Mouse (Mus musculus): ENCODE data around the gene Wdr83os. TPM values are rescaled to one million over a fixed set of nuclear protein-coding genes. Genes with fewer than 3 reads are reported as not detected.
A peak's percentile ranks its signal among the peaks of the same experiment; 100 is the strongest.
"Not testable (repeated sequence)": the region's sequence is repeated elsewhere in the genome, so short reads cannot be mapped to it uniquely, and the experiment has no call there.

The Wdr83os gene
- polyA plus RNA-seq, 1 experiment from 2014 or later = 123 TPM

DNA sequence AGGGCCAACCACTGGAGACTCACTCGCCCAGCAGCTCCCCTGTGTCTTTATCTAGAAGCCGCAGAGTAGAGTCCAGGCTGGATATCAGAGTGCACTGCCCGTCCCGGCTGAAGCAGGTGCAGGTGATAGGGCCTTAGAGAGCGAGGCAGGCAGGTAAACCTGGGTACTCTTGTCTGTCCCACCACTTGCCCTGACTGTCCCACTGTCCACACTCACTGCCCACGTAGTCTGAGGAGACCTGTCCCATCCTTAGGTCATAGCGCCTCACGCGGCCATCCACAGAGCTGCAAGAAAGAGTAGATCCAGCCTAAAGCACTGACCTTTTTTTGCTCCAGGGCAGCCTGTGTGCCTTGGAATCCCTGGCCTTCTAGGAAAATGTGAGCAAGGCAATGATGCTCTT is 4.5 kb upstream of the Wdr83os start:
- H3K9me3 ChIP-seq (ENCODE audit: control insufficient read depth, low read length) = no peaks in the 10 kb centered on the region
- peak; percentile 69 for DNase-seq (ENCODE audit: low spot score)
- 79% methylated on average over 9 of the region's 9 CpGs for WGBS
- peaks cover 2% of the 10 kb centered on the region; the same call in 1 of the 2 replicates for H3K36me3 ChIP-seq (ENCODE audit: control insufficient read depth, insufficient read depth, low read length)
- no peak overlapping the region for H3K4me2 ChIP-seq (ENCODE audit: low read depth, low read length, severe bottlenecking)
- no peak overlapping the region for H3K9ac ChIP-seq (ENCODE audit: low read length)
- H3K27me3 ChIP-seq (ENCODE audit: control insufficient read depth, insufficient read depth, low read length) = no peaks in the 10 kb centered on the region
- H3K4me1 ChIP-seq (replicated peaks; ENCODE audit: control insufficient read depth, insufficient read depth, low read length) = peaks cover 8% of the 10 kb centered on the region; the same call in 1 of the 2 replicates
- H3K4me3 ChIP-seq (ENCODE audit: low read depth, low read length) = no peak overlapping the region
- ATAC-seq (replicated peaks; ENCODE audit: low FRiP score) = no peak
- no peak overlapping the region for H3K27ac ChIP-seq (ENCODE audit: low read depth, low read length)

- Histone ChIP-seq H3K4me3 (ENCODE audit: low read depth, low read length) (no peak overlapping the region), H3K27me3 (ENCODE audit: control insufficient read depth, insufficient read depth, low read length) (no peaks in the 10 kb centered on the region), H3K4me2 (ENCODE audit: low read depth, low read length, severe bottlenecking) (no peak overlapping the region), H3K9me3 (ENCODE audit: control insufficient read depth, low read length) (no peaks in the 10 kb centered on the region), H3K27ac (ENCODE audit: low read depth, low read length) (no peak overlapping the region), H3K4me1 (replicated peaks; ENCODE audit: control insufficient read depth, insufficient read depth, low read length) (peaks cover 8% of the 10 kb centered on the region; the same call in 1 of the 2 replicates), H3K36me3 (ENCODE audit: control insufficient read depth, insufficient read depth, low read length) (peaks cover 2% of the 10 kb centered on the region; the same call in 1 of the 2 replicates), H3K9ac (ENCODE audit: low read length) (no peak overlapping the region)
- DNase-seq (ENCODE audit: low spot score) = peak; percentile 90
- 0% methylated on average over 2 of the region's 2 CpGs for WGBS
- ATAC-seq (replicated peaks; ENCODE audit: low FRiP score) = peak; percentile 46; the same call in 1 of the 2 replicates
Measured at GRCm38 (mm10) chr8:85076993-85077392, 3.5 kb upstream of the Wdr83os start.

DNA sequence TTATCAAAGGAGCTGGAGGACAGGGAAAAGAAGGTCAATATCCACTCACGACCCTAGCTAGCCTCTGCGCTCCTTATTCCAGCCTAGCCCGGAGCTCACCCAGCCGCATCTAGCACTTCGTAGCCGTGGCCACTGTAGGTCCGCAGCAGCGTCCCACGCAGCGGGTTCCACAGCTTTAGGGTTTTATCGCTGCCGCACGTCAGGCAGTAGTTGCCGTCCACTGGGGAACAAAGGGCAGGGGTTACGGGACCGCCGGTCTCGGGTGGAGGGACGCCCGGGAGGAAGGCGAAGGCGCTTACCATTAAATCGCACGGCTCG is 367 bp upstream of the Wdr83os start:
- Histone ChIP-seq H3K9me3 (ENCODE audit: control insufficient read depth, low read length) (no peaks in the 10 kb centered on the region), H3K4me2 (ENCODE audit: low read depth, low read length, severe bottlenecking) (peak overlapping the region; percentile 76), H3K27ac (ENCODE audit: low read depth, low read length) (no peak overlapping the region), H3K36me3 (ENCODE audit: control insufficient read depth, insufficient read depth, low read length) (no peaks in the 10 kb centered on the region), H3K9ac (ENCODE audit: low read length) (peak overlapping the region; percentile 86), H3K4me3 (ENCODE audit: low read depth, low read length) (peak overlapping the region; percentile 61), H3K27me3 (ENCODE audit: control insufficient read depth, insufficient read depth, low read length) (no peaks in the 10 kb centered on the region), H3K4me1 (replicated peaks; ENCODE audit: control insufficient read depth, insufficient read depth, low read length) (peaks cover 4% of the 10 kb centered on the region; the same call in 1 of the 2 replicates)
- ATAC-seq (replicated peaks; ENCODE audit: low FRiP score) (no peak), DNase-seq (ENCODE audit: low spot score) (no peak)
- 2% methylated on average over 25 of the region's 25 CpGs for WGBS

DNA sequence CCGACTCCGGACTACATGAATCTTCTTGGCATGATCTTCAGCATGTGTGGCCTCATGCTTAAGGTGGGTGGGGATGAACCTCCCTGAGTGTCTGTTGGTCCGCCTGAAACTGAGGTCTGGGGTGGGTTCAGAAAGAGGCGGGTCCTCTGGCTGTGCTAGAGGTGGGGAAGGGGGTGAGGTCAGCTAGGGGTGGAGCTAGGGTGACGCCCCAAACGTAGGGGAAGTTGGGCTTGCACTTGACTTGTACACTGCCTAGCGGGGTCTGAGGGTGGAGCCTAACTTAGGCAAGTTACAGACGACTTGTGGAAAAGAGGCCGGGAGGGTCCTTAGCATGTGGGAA is 646 bp downstream of the Wdr83os start, which contains the start of gene Wdr83:
Wdr83 (minus strand) TSS at position 91 of the 340 bp plus-strand sequence.
- peak within 1 kb of the TSS; percentile 86 for H3K9ac ChIP-seq (ENCODE audit: low read length)
- peak within 1 kb of the TSS; percentile 76 for H3K4me2 ChIP-seq (ENCODE audit: low read depth, low read length, severe bottlenecking)
- no peaks in the 10 kb centered on the region for H3K9me3 ChIP-seq (ENCODE audit: control insufficient read depth, low read length)
- no peak within 1 kb of the TSS for H3K27ac ChIP-seq (ENCODE audit: low read depth, low read length)
- H3K4me1 ChIP-seq (replicated peaks; ENCODE audit: control insufficient read depth, insufficient read depth, low read length) = peaks cover 4% of the 10 kb centered on the region; the same call in 1 of the 2 replicates
- H3K36me3 ChIP-seq (ENCODE audit: control insufficient read depth, insufficient read depth, low read length) = no peaks in the 10 kb centered on the region
- peak within 1 kb of the TSS; percentile 61 for H3K4me3 ChIP-seq (ENCODE audit: low read depth, low read length)
- WGBS = 2% methylated on average over 9 of the region's 9 CpGs
- H3K27me3 ChIP-seq (ENCODE audit: control insufficient read depth, insufficient read depth, low read length) = no peaks in the 10 kb centered on the region
- ATAC-seq (replicated peaks; ENCODE audit: low FRiP score) = peak; percentile 38
- peak; percentile 65 for DNase-seq (ENCODE audit: low spot score)

DNA sequence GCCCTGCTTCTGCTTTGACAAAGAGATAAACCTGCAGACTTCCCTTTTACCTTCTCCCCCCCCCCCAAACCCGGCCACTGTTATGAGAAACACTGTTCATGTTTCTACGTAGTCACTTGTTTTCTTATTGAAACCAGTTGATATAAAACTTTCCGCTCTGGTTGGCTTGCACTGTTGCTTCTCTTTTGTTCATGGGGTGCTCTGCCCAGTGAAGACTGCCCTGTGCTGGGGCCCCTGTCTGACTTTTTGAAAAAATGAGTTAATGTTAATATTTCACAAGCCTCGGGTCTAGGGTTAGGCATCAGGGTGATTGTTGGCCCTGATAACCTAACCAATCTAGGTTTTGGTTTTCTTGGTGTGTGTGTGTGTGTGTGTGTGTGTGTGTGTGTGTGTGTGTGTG is 1.6 kb downstream of the Wdr83os start:
- not testable (repeated sequence) for H3K27ac ChIP-seq (ENCODE audit: low read depth, low read length); H3K36me3 ChIP-seq (ENCODE audit: control insufficient read depth, insufficient read depth, low read length); DNase-seq (ENCODE audit: low spot score); H3K9ac ChIP-seq (ENCODE audit: low read length); H3K4me3 ChIP-seq (ENCODE audit: low read depth, low read length); H3K27me3 ChIP-seq (ENCODE audit: control insufficient read depth, insufficient read depth, low read length); H3K9me3 ChIP-seq (ENCODE audit: control insufficient read depth, low read length); H3K4me2 ChIP-seq (ENCODE audit: low read depth, low read length, severe bottlenecking); ATAC-seq (replicated peaks; ENCODE audit: low FRiP score); H3K4me1 ChIP-seq (replicated peaks; ENCODE audit: control insufficient read depth, insufficient read depth, low read length)
- 93% methylated on average over 4 of the region's 4 CpGs for WGBS

- ATAC-seq (replicated peaks; ENCODE audit: low FRiP score) = peak; percentile 85
- H3K9me3 ChIP-seq (ENCODE audit: control insufficient read depth, low read length) = no peaks in the 10 kb centered on the region
- peak within 1 kb of the TSS; percentile 68 for H3K9ac ChIP-seq (ENCODE audit: low read length)
- 2% methylated on average over 30 of the region's 30 CpGs for WGBS
- H3K27me3 ChIP-seq (ENCODE audit: control insufficient read depth, insufficient read depth, low read length) = no peaks in the 10 kb centered on the region
- H3K27ac ChIP-seq (ENCODE audit: low read depth, low read length) = no peak within 1 kb of the TSS
- H3K4me1 ChIP-seq (replicated peaks; ENCODE audit: control insufficient read depth, insufficient read depth, low read length) = peaks cover 4% of the 10 kb centered on the region; the same call in 1 of the 2 replicates
- H3K4me2 ChIP-seq (ENCODE audit: low read depth, low read length, severe bottlenecking) = peak within 1 kb of the TSS; percentile 81
- H3K4me3 ChIP-seq (ENCODE audit: low read depth, low read length) = peak within 1 kb of the TSS; percentile 53
- no peaks in the 10 kb centered on the region; the same call in 1 of the 2 replicates for H3K36me3 ChIP-seq (ENCODE audit: control insufficient read depth, insufficient read depth, low read length)
- DNase-seq (ENCODE audit: low spot score) = peak; percentile 85
Measured at GRCm38 (mm10) chr8:85083108-85083813, 2.7 kb downstream of the Wdr83os start, which contains the start of gene Man2b1. Man2b1 (plus strand) TSS chr8:85083270.

DNA sequence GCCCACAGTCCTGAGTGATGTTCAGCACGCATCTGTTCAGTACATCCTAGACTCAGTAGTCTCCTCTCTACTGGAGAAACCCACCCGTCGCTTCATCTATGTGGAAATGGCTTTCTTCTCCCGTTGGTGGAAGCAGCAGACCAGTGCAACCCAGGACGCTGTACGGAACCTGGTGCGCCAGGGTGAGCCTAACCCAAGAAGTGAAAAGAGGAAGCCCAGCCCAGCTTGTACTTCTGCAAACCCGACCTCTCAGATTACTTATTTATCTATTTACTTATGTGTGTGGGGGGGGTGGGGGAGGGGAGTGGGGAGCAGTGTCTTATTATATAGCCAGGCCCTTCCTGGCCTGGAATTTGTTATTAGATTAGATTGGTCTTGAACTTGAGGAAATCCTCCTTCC is 4.1 kb downstream of the Wdr83os start:
- ATAC-seq (replicated peaks; ENCODE audit: low FRiP score) (no peak), DNase-seq (ENCODE audit: low spot score) (no peak)
- no peak overlapping the region for H3K4me2 ChIP-seq (ENCODE audit: low read depth, low read length, severe bottlenecking)
- H3K9me3 ChIP-seq (ENCODE audit: control insufficient read depth, low read length) = no peaks in the 10 kb centered on the region
- H3K27me3 ChIP-seq (ENCODE audit: control insufficient read depth, insufficient read depth, low read length) = no peaks in the 10 kb centered on the region
- peaks cover 3% of the 10 kb centered on the region; the same call in 1 of the 2 replicates for H3K4me1 ChIP-seq (replicated peaks; ENCODE audit: control insufficient read depth, insufficient read depth, low read length)
- 93% methylated on average over 8 of the region's 8 CpGs for WGBS
- no peak overlapping the region for H3K4me3 ChIP-seq (ENCODE audit: low read depth, low read length)
- H3K27ac ChIP-seq (ENCODE audit: low read depth, low read length) = no peak overlapping the region
- no peaks in the 10 kb centered on the region; the same call in 1 of the 2 replicates for H3K36me3 ChIP-seq (ENCODE audit: control insufficient read depth, insufficient read depth, low read length)
- no peak overlapping the region for H3K9ac ChIP-seq (ENCODE audit: low read length)

DNA sequence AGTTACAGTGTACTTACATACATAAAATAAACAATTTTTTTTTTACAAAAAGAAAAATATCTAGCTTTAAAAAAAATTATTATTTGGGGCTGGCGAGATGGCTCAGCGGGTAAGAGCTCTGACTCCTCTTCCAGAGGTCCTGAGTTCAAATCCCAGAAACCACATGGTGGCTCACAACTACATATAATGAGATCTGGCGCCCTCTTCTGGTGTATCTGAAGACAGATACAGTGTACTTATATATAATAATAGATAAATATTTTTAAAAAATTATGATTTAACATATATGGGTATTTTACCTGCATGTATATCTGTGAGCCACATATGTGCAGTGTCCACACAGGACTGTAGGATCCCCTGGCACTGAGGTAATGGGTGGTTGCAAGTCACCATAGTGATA is 5.7 kb downstream of the Wdr83os start:
- no peak overlapping the region for H3K4me2 ChIP-seq (ENCODE audit: low read depth, low read length, severe bottlenecking)
- WGBS = 83% methylated on average over 3 of the region's 3 CpGs
- DNase-seq (ENCODE audit: low spot score) (no peak), ATAC-seq (replicated peaks; ENCODE audit: low FRiP score) (no peak)
- H3K36me3 ChIP-seq (ENCODE audit: control insufficient read depth, insufficient read depth, low read length) = no peaks in the 10 kb centered on the region; the same call in 1 of the 2 replicates
- peaks cover 2% of the 10 kb centered on the region; the same call in 1 of the 2 replicates for H3K4me1 ChIP-seq (replicated peaks; ENCODE audit: control insufficient read depth, insufficient read depth, low read length)
- H3K9me3 ChIP-seq (ENCODE audit: control insufficient read depth, low read length) = no peaks in the 10 kb centered on the region
- no peaks in the 10 kb centered on the region for H3K27me3 ChIP-seq (ENCODE audit: control insufficient read depth, insufficient read depth, low read length)
- no peak overlapping the region for H3K27ac ChIP-seq (ENCODE audit: low read depth, low read length)
- no peak overlapping the region for H3K9ac ChIP-seq (ENCODE audit: low read length)
- H3K4me3 ChIP-seq (ENCODE audit: low read depth, low read length) = no peak overlapping the region

- WGBS = 86% methylated on average over 2 of the region's 2 CpGs
- DNase-seq (ENCODE audit: low spot score) (no peak), ATAC-seq (replicated peaks; ENCODE audit: low FRiP score) (no peak)
- no peak overlapping the region for H3K4me3 ChIP-seq (ENCODE audit: low read depth, low read length)
- no peaks in the 10 kb centered on the region for H3K27me3 ChIP-seq (ENCODE audit: control insufficient read depth, insufficient read depth, low read length)
- no peaks in the 10 kb centered on the region; the same call in 1 of the 2 replicates for H3K36me3 ChIP-seq (ENCODE audit: control insufficient read depth, insufficient read depth, low read length)
- no peak overlapping the region for H3K27ac ChIP-seq (ENCODE audit: low read depth, low read length)
- H3K4me1 ChIP-seq (replicated peaks; ENCODE audit: control insufficient read depth, insufficient read depth, low read length) = no peaks in the 10 kb centered on the region
- no peaks in the 10 kb centered on the region for H3K9me3 ChIP-seq (ENCODE audit: control insufficient read depth, low read length)
- H3K4me2 ChIP-seq (ENCODE audit: low read depth, low read length, severe bottlenecking) = no peak overlapping the region
- H3K9ac ChIP-seq (ENCODE audit: low read length) = no peak overlapping the region
Measured at GRCm38 (mm10) chr8:85088771-85089170, 8.2 kb downstream of the Wdr83os start.
